Mouse (Mus musculus): ENCODE measurements around the gene AK157302. TPM values are rescaled to one million over a fixed set of nuclear protein-coding genes. Genes with fewer than 3 reads are reported as not detected.
"Not testable (repeated sequence)": the region's sequence is repeated elsewhere in the genome, so short reads cannot be mapped to it uniquely, and the experiment has no call there.

The AK157302 gene
- polyA plus RNA-seq (2014; fragmentation: Nextera tagmentation; extraction: Ambion mirVana): 0.74 and 0.96 TPM in 2 replicates

GRCm38 (mm10) chr13:21495080-21495479, at the start of gene AK157302:
Gene AK157302 (plus strand): TSS chr13:21495223.
- no peak for TF ChIP-seq CTCF (IDR thresholded peaks at IDR 0.05; ENCODE audit: low read depth)
- Histone ChIP-seq H3K4me3 (ENCODE audit: low read depth, low read length) (no peak within 1 kb of the TSS), H3K9ac (no peak within 1 kb of the TSS), H3K4me1 (ENCODE audit: insufficient read depth) (no peaks in the 10 kb centered on the region), H3K9me3 (ENCODE audit: low read depth, low read length) (no peaks in the 10 kb centered on the region), H3K27ac (ENCODE audit: low read depth) (no peak within 1 kb of the TSS), H3K27me3 (ENCODE audit: insufficient read depth, low read length) (no peaks in the 10 kb centered on the region), H3K36me3 (ENCODE audit: insufficient read depth) (no peaks in the 10 kb centered on the region), H3K4me2 (no peak within 1 kb of the TSS)
- ATAC-seq (ENCODE audit: insufficient read depth) (no peak), DNase-seq (no peak)
- 89% methylated on average over 21 of the region's 21 CpGs for WGBS

- Histone ChIP-seq H3K27ac (ENCODE audit: low read depth) (no peak overlapping the region), H3K9me3 (ENCODE audit: low read depth, low read length) (no peaks in the 10 kb centered on the region), H3K4me2 (no peak overlapping the region), H3K36me3 (ENCODE audit: insufficient read depth) (peaks cover 78% of the 10 kb centered on the region), H3K4me1 (ENCODE audit: insufficient read depth) (no peaks in the 10 kb centered on the region), H3K4me3 (ENCODE audit: low read depth, low read length) (no peak overlapping the region), H3K27me3 (ENCODE audit: insufficient read depth, low read length) (no peaks in the 10 kb centered on the region), H3K9ac (no peak overlapping the region)
- WGBS: 82% methylated on average over 9 of the region's 9 CpGs
- ATAC-seq (ENCODE audit: insufficient read depth): no peak
- DNase-seq: no peak
- TF ChIP-seq CTCF (IDR thresholded peaks at IDR 0.05; ENCODE audit: low read depth): no peak
These were observed 48.2 kb upstream of the AK157302 start for GRCm38 (mm10) chr13:21446796-21447195.

GRCm38 (mm10) chr13:21447856-21448614, 47.0 kb upstream of the AK157302 start:
- TF ChIP-seq CTCF (IDR thresholded peaks at IDR 0.05; ENCODE audit: low read depth): no peak
- Histone ChIP-seq H3K4me3 (ENCODE audit: low read depth, low read length) (no peak overlapping the region), H3K27ac (ENCODE audit: low read depth) (no peak overlapping the region), H3K27me3 (ENCODE audit: insufficient read depth, low read length) (no peaks in the 10 kb centered on the region), H3K36me3 (ENCODE audit: insufficient read depth) (peaks cover 72% of the 10 kb centered on the region), H3K9me3 (ENCODE audit: low read depth, low read length) (no peaks in the 10 kb centered on the region), H3K4me1 (ENCODE audit: insufficient read depth) (peaks cover 3% of the 10 kb centered on the region; the same call in 1 of the 2 replicates), H3K4me2 (no peak overlapping the region), H3K9ac (no peak overlapping the region)
- no peak for ATAC-seq (ENCODE audit: insufficient read depth)
- DNase-seq: no peak
- WGBS: 68% methylated on average over 16 of the region's 16 CpGs

GRCm38 (mm10) chr13:21453042-21453441, 42.0 kb upstream of the AK157302 start:
- 2% methylated on average over 13 of the region's 13 CpGs for WGBS
- peaks cover 3% of the 10 kb centered on the region; the same call in 1 of the 2 replicates for H3K4me1 ChIP-seq (ENCODE audit: insufficient read depth)
- no peak for DNase-seq
- peak overlapping the region; percentile 79 for H3K27ac ChIP-seq (ENCODE audit: low read depth)
- no peaks in the 10 kb centered on the region for H3K27me3 ChIP-seq (ENCODE audit: insufficient read depth, low read length)
- TF ChIP-seq CTCF (IDR thresholded peaks at IDR 0.05; ENCODE audit: low read depth): no peak
- H3K9me3 ChIP-seq (ENCODE audit: low read depth, low read length): no peaks in the 10 kb centered on the region
- H3K36me3 ChIP-seq (ENCODE audit: insufficient read depth): peaks cover 24% of the 10 kb centered on the region
- H3K4me3 ChIP-seq (ENCODE audit: low read depth, low read length): peak overlapping the region; percentile 72
- H3K4me2 ChIP-seq: peak overlapping the region; percentile 81
- ATAC-seq (ENCODE audit: insufficient read depth): no peak
- peak overlapping the region; percentile 80 for H3K9ac ChIP-seq

- no peak for TF ChIP-seq CTCF (IDR thresholded peaks at IDR 0.05; ENCODE audit: low read depth)
- H3K4me2 ChIP-seq: peak within 1 kb of the TSS; percentile 81
- peak within 1 kb of the TSS; percentile 80 for H3K9ac ChIP-seq
- 0% methylated on average over 23 of the region's 23 CpGs for WGBS
- H3K4me3 ChIP-seq (ENCODE audit: low read depth, low read length): peak within 1 kb of the TSS; percentile 72
- H3K36me3 ChIP-seq (ENCODE audit: insufficient read depth): peaks cover 20% of the 10 kb centered on the region
- DNase-seq (peak; percentile 94), ATAC-seq (ENCODE audit: insufficient read depth) (peak; percentile 91)
- H3K9me3 ChIP-seq (ENCODE audit: low read depth, low read length): no peaks in the 10 kb centered on the region
- peaks cover 3% of the 10 kb centered on the region; the same call in 1 of the 2 replicates for H3K4me1 ChIP-seq (ENCODE audit: insufficient read depth)
- no peaks in the 10 kb centered on the region for H3K27me3 ChIP-seq (ENCODE audit: insufficient read depth, low read length)
- peak within 1 kb of the TSS; percentile 79 for H3K27ac ChIP-seq (ENCODE audit: low read depth)
These were observed 41.6 kb upstream of the AK157302 start, which contains the start of gene Zscan26 for GRCm38 (mm10) chr13:21453449-21453848. Gene Zscan26 (minus strand): TSS chr13:21453730.

GRCm38 (mm10) chr13:21454133-21454532, 40.9 kb upstream of the AK157302 start:
- Histone ChIP-seq H3K4me1 (ENCODE audit: insufficient read depth) (peaks cover 3% of the 10 kb centered on the region; the same call in 1 of the 2 replicates), H3K9me3 (ENCODE audit: low read depth, low read length) (no peaks in the 10 kb centered on the region), H3K27me3 (ENCODE audit: insufficient read depth, low read length) (no peaks in the 10 kb centered on the region), H3K4me3 (ENCODE audit: low read depth, low read length) (no peak overlapping the region), H3K36me3 (ENCODE audit: insufficient read depth) (peaks cover 13% of the 10 kb centered on the region), H3K9ac (no peak overlapping the region), H3K4me2 (peak overlapping the region; percentile 81), H3K27ac (ENCODE audit: low read depth) (no peak overlapping the region)
- DNase-seq (no peak), ATAC-seq (ENCODE audit: insufficient read depth) (no peak)
- WGBS: 48% methylated on average over 3 of the region's 3 CpGs
- no peak for TF ChIP-seq CTCF (IDR thresholded peaks at IDR 0.05; ENCODE audit: low read depth)

- no peak overlapping the region for H3K9ac ChIP-seq
- ATAC-seq (ENCODE audit: insufficient read depth) (peak; percentile 86; the same call in 1 of the 2 replicates), DNase-seq (peak; percentile 76)
- H3K27me3 ChIP-seq (ENCODE audit: insufficient read depth, low read length): no peaks in the 10 kb centered on the region
- peaks cover 3% of the 10 kb centered on the region; the same call in 1 of the 2 replicates for H3K4me1 ChIP-seq (ENCODE audit: insufficient read depth)
- peaks cover 4% of the 10 kb centered on the region; the same call in 1 of the 2 replicates for H3K36me3 ChIP-seq (ENCODE audit: insufficient read depth)
- H3K9me3 ChIP-seq (ENCODE audit: low read depth, low read length): no peaks in the 10 kb centered on the region
- 8% methylated on average over 4 of the region's 4 CpGs for WGBS
- H3K4me3 ChIP-seq (ENCODE audit: low read depth, low read length): no peak overlapping the region
- H3K4me2 ChIP-seq: 0 out of 2 replicates have a peak overlapping the region, but pooled peaks have one; percentile 22
- TF ChIP-seq CTCF (IDR thresholded peaks at IDR 0.05; ENCODE audit: low read depth): no peak
- peak overlapping the region; percentile 70 for H3K27ac ChIP-seq (ENCODE audit: low read depth)
These were observed 38.7 kb upstream of the AK157302 start for GRCm38 (mm10) chr13:21456347-21456746.

GRCm38 (mm10) chr13:21462516-21462915, 32.5 kb upstream of the AK157302 start:
- DNase-seq; H3K27me3 ChIP-seq (ENCODE audit: insufficient read depth, low read length); H3K27ac ChIP-seq (ENCODE audit: low read depth); ATAC-seq (ENCODE audit: insufficient read depth); H3K9me3 ChIP-seq (ENCODE audit: low read depth, low read length); H3K4me2 ChIP-seq; H3K36me3 ChIP-seq (ENCODE audit: insufficient read depth); H3K9ac ChIP-seq; H3K4me1 ChIP-seq (ENCODE audit: insufficient read depth); H3K4me3 ChIP-seq (ENCODE audit: low read depth, low read length): not testable (repeated sequence)
- 49% methylated on average over 9 of the region's 9 CpGs for WGBS
